Mouse (Mus musculus): ENCODE results near the gene Arhgef10l. TPM values are rescaled to one million over a fixed set of nuclear protein-coding genes. Genes with fewer than 3 reads are reported as not detected.
"Not testable (repeated sequence)": the region's sequence is repeated elsewhere in the genome, so short reads cannot be mapped to it uniquely, and the experiment has no call there.

Arhgef10l gene
- polyA plus RNA-seq, 1 experiment from 2014 or later: 15.9 TPM

- Histone ChIP-seq H3K36me3 (ENCODE audit: control insufficient read depth, insufficient read depth, low read length) (peaks cover 91% of the 10 kb centered on the region), H3K4me2 (ENCODE audit: low read length) (no peak overlapping the region), H3K4me3 (ENCODE audit: control insufficient read depth in 1 of 2, insufficient read depth in 1 of 2, low read depth in 1 of 2, low read length in 2 of 2) (no peak overlapping the region), H3K4me1 (ENCODE audit: control insufficient read depth in 2 of 2, insufficient read depth in 2 of 2, low read length in 2 of 2) (peaks cover 11 to 12% of the 10 kb centered on the region in 2 experiments), H3K27me3 (ENCODE audit: control insufficient read depth, insufficient read depth, low read length) (no peaks in the 10 kb centered on the region), H3K27ac (replicated peaks in 1 of 2; ENCODE audit: control insufficient read depth in 1 of 2, insufficient read depth in 1 of 2, low read depth in 2 of 2, low read length in 2 of 2) (no peak overlapping the region), H3K9ac (ENCODE audit: low read length) (no peak overlapping the region), H3K9me3 (ENCODE audit: control insufficient read depth, low read length) (no peaks in the 10 kb centered on the region)
- ATAC-seq (ENCODE audit: insufficient number of reproducible peaks, insufficient read depth, low FRiP score, low read depth): no peak
- WGBS: 95% methylated on average over 16 of the region's 16 CpGs
Observed at GRCm38 (mm10) chr4:140576628-140577027, 89.2 kb downstream of the Arhgef10l start.

- WGBS: 94% methylated on average over 7 of the region's 7 CpGs
- H3K36me3 ChIP-seq (ENCODE audit: control insufficient read depth, insufficient read depth, low read length): peaks cover 93% of the 10 kb centered on the region
- not testable (repeated sequence) for H3K27ac ChIP-seq (replicated peaks in 1 of 2; ENCODE audit: control insufficient read depth in 1 of 2, insufficient read depth in 1 of 2, low read depth in 2 of 2, low read length in 2 of 2); H3K4me3 ChIP-seq (ENCODE audit: control insufficient read depth in 1 of 2, insufficient read depth in 1 of 2, low read depth in 1 of 2, low read length in 2 of 2); H3K9ac ChIP-seq (ENCODE audit: low read length); H3K9me3 ChIP-seq (ENCODE audit: control insufficient read depth, low read length); ATAC-seq (ENCODE audit: insufficient number of reproducible peaks, insufficient read depth, low FRiP score, low read depth); H3K4me1 ChIP-seq (ENCODE audit: control insufficient read depth in 2 of 2, insufficient read depth in 2 of 2, low read length in 2 of 2); H3K4me2 ChIP-seq (ENCODE audit: low read length); H3K27me3 ChIP-seq (ENCODE audit: control insufficient read depth, insufficient read depth, low read length)
Observed at GRCm38 (mm10) chr4:140574863-140575262, 90.9 kb downstream of the Arhgef10l start.

GRCm38 (mm10) chr4:140572376-140572775, 93.4 kb downstream of the Arhgef10l start:
- no peak overlapping the region for H3K9ac ChIP-seq (ENCODE audit: low read length)
- 86% methylated on average over 17 of the region's 17 CpGs for WGBS
- 0 out of 2 replicates have a peak, but pooled peaks cover under 1% of the 10 kb centered on the region for H3K9me3 ChIP-seq (ENCODE audit: control insufficient read depth, low read length)
- no peak overlapping the region for H3K27ac ChIP-seq (replicated peaks in 1 of 2; ENCODE audit: control insufficient read depth in 1 of 2, insufficient read depth in 1 of 2, low read depth in 2 of 2, low read length in 2 of 2)
- ATAC-seq (ENCODE audit: insufficient number of reproducible peaks, insufficient read depth, low FRiP score, low read depth): no peak
- no peaks in the 10 kb centered on the region for H3K27me3 ChIP-seq (ENCODE audit: control insufficient read depth, insufficient read depth, low read length)
- H3K36me3 ChIP-seq (ENCODE audit: control insufficient read depth, insufficient read depth, low read length): peaks cover 93% of the 10 kb centered on the region
- H3K4me2 ChIP-seq (ENCODE audit: low read length): no peak overlapping the region
- H3K4me1 ChIP-seq (ENCODE audit: control insufficient read depth in 2 of 2, insufficient read depth in 2 of 2, low read length in 2 of 2): no peaks in the 10 kb centered on the region
- no peak overlapping the region for H3K4me3 ChIP-seq (ENCODE audit: control insufficient read depth in 1 of 2, insufficient read depth in 1 of 2, low read depth in 1 of 2, low read length in 2 of 2)

- H3K9me3 ChIP-seq (ENCODE audit: control insufficient read depth, low read length): peaks cover 5% of the 10 kb centered on the region; the same call in 1 of the 2 replicates
- H3K27ac ChIP-seq (replicated peaks in 1 of 2; ENCODE audit: control insufficient read depth in 1 of 2, insufficient read depth in 1 of 2, low read depth in 2 of 2, low read length in 2 of 2): no peak overlapping the region
- H3K4me3 ChIP-seq (ENCODE audit: control insufficient read depth in 1 of 2, insufficient read depth in 1 of 2, low read depth in 1 of 2, low read length in 2 of 2): no peak overlapping the region
- no peak overlapping the region for H3K9ac ChIP-seq (ENCODE audit: low read length)
- no peak for ATAC-seq (ENCODE audit: insufficient number of reproducible peaks, insufficient read depth, low FRiP score, low read depth)
- H3K4me2 ChIP-seq (ENCODE audit: low read length): no peak overlapping the region
- WGBS: 88% methylated on average over 2 of the region's 2 CpGs
- H3K27me3 ChIP-seq (ENCODE audit: control insufficient read depth, insufficient read depth, low read length): no peaks in the 10 kb centered on the region
- H3K4me1 ChIP-seq (ENCODE audit: control insufficient read depth in 2 of 2, insufficient read depth in 2 of 2, low read length in 2 of 2): no peaks in the 10 kb centered on the region
- peaks cover 89% of the 10 kb centered on the region for H3K36me3 ChIP-seq (ENCODE audit: control insufficient read depth, insufficient read depth, low read length)
Observed at GRCm38 (mm10) chr4:140569394-140569793, 96.4 kb downstream of the Arhgef10l start.

GRCm38 (mm10) chr4:140567911-140568480, 97.8 kb downstream of the Arhgef10l start:
- Histone ChIP-seq H3K27me3 (ENCODE audit: control insufficient read depth, insufficient read depth, low read length) (no peaks in the 10 kb centered on the region), H3K4me2 (ENCODE audit: low read length) (no peak overlapping the region), H3K4me1 (ENCODE audit: control insufficient read depth in 2 of 2, insufficient read depth in 2 of 2, low read length in 2 of 2) (no peaks in the 10 kb centered on the region), H3K27ac (replicated peaks in 1 of 2; ENCODE audit: control insufficient read depth in 1 of 2, insufficient read depth in 1 of 2, low read depth in 2 of 2, low read length in 2 of 2) (no peak overlapping the region), H3K9ac (ENCODE audit: low read length) (no peak overlapping the region), H3K4me3 (ENCODE audit: control insufficient read depth in 1 of 2, insufficient read depth in 1 of 2, low read depth in 1 of 2, low read length in 2 of 2) (no peak overlapping the region), H3K9me3 (ENCODE audit: control insufficient read depth, low read length) (peaks cover 5% of the 10 kb centered on the region; the same call in 1 of the 2 replicates), H3K36me3 (ENCODE audit: control insufficient read depth, insufficient read depth, low read length) (peaks cover 89% of the 10 kb centered on the region)
- ATAC-seq (ENCODE audit: insufficient number of reproducible peaks, insufficient read depth, low FRiP score, low read depth): no peak
- 95% methylated on average over 11 of the region's 11 CpGs for WGBS

- WGBS: 90% methylated on average over 14 of the region's 14 CpGs
- H3K36me3 ChIP-seq (ENCODE audit: control insufficient read depth, insufficient read depth, low read length): peaks cover 88% of the 10 kb centered on the region
- H3K27me3 ChIP-seq (ENCODE audit: control insufficient read depth, insufficient read depth, low read length): no peaks in the 10 kb centered on the region
- no peak overlapping the region for H3K9ac ChIP-seq (ENCODE audit: low read length)
- H3K9me3 ChIP-seq (ENCODE audit: control insufficient read depth, low read length): peaks cover 10% of the 10 kb centered on the region
- no peak overlapping the region for H3K27ac ChIP-seq (replicated peaks in 1 of 2; ENCODE audit: control insufficient read depth in 1 of 2, insufficient read depth in 1 of 2, low read depth in 2 of 2, low read length in 2 of 2)
- no peak for ATAC-seq (ENCODE audit: insufficient number of reproducible peaks, insufficient read depth, low FRiP score, low read depth)
- H3K4me2 ChIP-seq (ENCODE audit: low read length): no peak overlapping the region
- no peaks in the 10 kb centered on the region for H3K4me1 ChIP-seq (ENCODE audit: control insufficient read depth in 2 of 2, insufficient read depth in 2 of 2, low read length in 2 of 2)
- H3K4me3 ChIP-seq (ENCODE audit: control insufficient read depth in 1 of 2, insufficient read depth in 1 of 2, low read depth in 1 of 2, low read length in 2 of 2): no peak overlapping the region
Observed at GRCm38 (mm10) chr4:140566785-140567184, 99.0 kb downstream of the Arhgef10l start.

GRCm38 (mm10) chr4:140564459-140564858, 101.4 kb downstream of the Arhgef10l start:
- not testable (repeated sequence) for H3K4me3 ChIP-seq (ENCODE audit: control insufficient read depth in 1 of 2, insufficient read depth in 1 of 2, low read depth in 1 of 2, low read length in 2 of 2); H3K9ac ChIP-seq (ENCODE audit: low read length); H3K27ac ChIP-seq (replicated peaks in 1 of 2; ENCODE audit: control insufficient read depth in 1 of 2, insufficient read depth in 1 of 2, low read depth in 2 of 2, low read length in 2 of 2); H3K4me2 ChIP-seq (ENCODE audit: low read length); ATAC-seq (ENCODE audit: insufficient number of reproducible peaks, insufficient read depth, low FRiP score, low read depth); H3K4me1 ChIP-seq (ENCODE audit: control insufficient read depth in 2 of 2, insufficient read depth in 2 of 2, low read length in 2 of 2); H3K27me3 ChIP-seq (ENCODE audit: control insufficient read depth, insufficient read depth, low read length)
- Histone ChIP-seq H3K36me3 (ENCODE audit: control insufficient read depth, insufficient read depth, low read length) (peaks cover 88% of the 10 kb centered on the region), H3K9me3 (ENCODE audit: control insufficient read depth, low read length) (peaks cover 14% of the 10 kb centered on the region)
- 95% methylated on average over 1 of the region's 1 CpGs for WGBS
